Mouse (Mus musculus): ENCODE results near the gene Krt81. TPM values are rescaled to one million over a fixed set of nuclear protein-coding genes. Genes with fewer than 3 reads are reported as not detected.
A peak's percentile ranks its signal among the peaks of the same experiment; 100 is the strongest.

Krt81 gene
- not detected in 2 replicates for polyA plus RNA-seq (2012; ENCODE audit: insufficient read depth, insufficient read length, low replicate concordance, missing spikeins)

- TF ChIP-seq POLR2A (IDR thresholded peaks at IDR 0.05; ENCODE audit: insufficient read depth, low read depth, low read length), result no peak
- TF ChIP-seq CTCF (IDR thresholded peaks at IDR 0.05; ENCODE audit: insufficient read depth, low read depth, low read length), result no peak
- no peak within 1 kb of the TSS for H3K27ac ChIP-seq (ENCODE audit: insufficient read depth, low read depth, low read length)
- peaks cover 2% of the 10 kb centered on the region; the same call in 1 of the 2 replicates for H3K4me1 ChIP-seq (ENCODE audit: control insufficient read depth, insufficient read depth, low read length)
- 93% methylated on average over 13 of the region's 13 CpGs for WGBS
- no peak within 1 kb of the TSS for H3K4me3 ChIP-seq (ENCODE audit: insufficient read depth, low read depth, low read length)
These were observed at the start of gene Krt81 for GRCm38 (mm10) chr15:101463651-101464050. Gene Krt81 (minus strand): TSS chr15:101463751.

DNA sequence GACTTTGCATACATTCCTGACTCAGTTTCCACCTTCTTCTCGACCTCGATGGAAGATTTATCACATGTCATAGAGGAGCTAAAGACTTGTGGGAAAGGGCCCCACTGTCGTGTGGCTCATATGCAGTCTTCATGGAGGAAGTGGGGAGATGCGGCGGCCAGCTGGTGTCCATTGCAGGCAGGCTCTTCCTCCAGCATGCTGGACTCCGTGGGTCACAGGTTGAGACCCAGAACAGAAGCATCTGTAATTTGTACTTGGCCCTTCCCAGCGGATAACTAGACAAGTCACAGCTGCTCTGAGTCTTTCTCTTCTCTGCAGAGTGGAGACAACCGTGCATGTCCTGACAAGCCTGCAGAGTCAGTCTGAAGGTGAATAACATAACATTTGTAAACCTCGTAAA, 44.7 kb upstream of the Krt81 start:
- Histone ChIP-seq H3K4me3 (ENCODE audit: insufficient read depth, low read depth, low read length) (no peak overlapping the region), H3K27ac (ENCODE audit: insufficient read depth, low read depth, low read length) (no peak overlapping the region), H3K4me1 (ENCODE audit: control insufficient read depth, insufficient read depth, low read length) (no peaks in the 10 kb centered on the region)
- WGBS, result 75% methylated on average over 9 of the region's 9 CpGs
- TF ChIP-seq POLR2A (IDR thresholded peaks at IDR 0.05; ENCODE audit: insufficient read depth, low read depth, low read length) (no peak), CTCF (IDR thresholded peaks at IDR 0.05; ENCODE audit: insufficient read depth, low read depth, low read length) (no peak)

GRCm38 (mm10) chr15:101506896-101507758, 43.6 kb upstream of the Krt81 start:
- no peaks in the 10 kb centered on the region for H3K4me1 ChIP-seq (ENCODE audit: control insufficient read depth, insufficient read depth, low read length)
- WGBS, result 80% methylated on average over 14 of the region's 14 CpGs
- no peak overlapping the region for H3K27ac ChIP-seq (ENCODE audit: insufficient read depth, low read depth, low read length)
- no peak overlapping the region for H3K4me3 ChIP-seq (ENCODE audit: insufficient read depth, low read depth, low read length)
- TF ChIP-seq POLR2A (IDR thresholded peaks at IDR 0.05; ENCODE audit: insufficient read depth, low read depth, low read length) (no peak), CTCF (IDR thresholded peaks at IDR 0.05; ENCODE audit: insufficient read depth, low read depth, low read length) (no peak)

- no peak for TF ChIP-seq POLR2A (IDR thresholded peaks at IDR 0.05; ENCODE audit: insufficient read depth, low read depth, low read length)
- TF ChIP-seq CTCF (IDR thresholded peaks at IDR 0.05; ENCODE audit: insufficient read depth, low read depth, low read length), result peak; percentile 30; the same call in 1 of the 2 replicates
- 87% methylated on average over 2 of the region's 2 CpGs for WGBS
- peaks cover 4% of the 10 kb centered on the region; the same call in 1 of the 2 replicates for H3K4me1 ChIP-seq (ENCODE audit: control insufficient read depth, insufficient read depth, low read length)
- H3K27ac ChIP-seq (ENCODE audit: insufficient read depth, low read depth, low read length), result no peak overlapping the region
- H3K4me3 ChIP-seq (ENCODE audit: insufficient read depth, low read depth, low read length), result no peak overlapping the region
These were observed 33.6 kb upstream of the Krt81 start for GRCm38 (mm10) chr15:101497181-101497580.

- H3K4me1 ChIP-seq (ENCODE audit: control insufficient read depth, insufficient read depth, low read length), result peaks cover 7% of the 10 kb centered on the region; the same call in 1 of the 2 replicates
- no peak overlapping the region for H3K27ac ChIP-seq (ENCODE audit: insufficient read depth, low read depth, low read length)
- TF ChIP-seq POLR2A (IDR thresholded peaks at IDR 0.05; ENCODE audit: insufficient read depth, low read depth, low read length) (no peak), CTCF (IDR thresholded peaks at IDR 0.05; ENCODE audit: insufficient read depth, low read depth, low read length) (no peak)
- 85% methylated on average over 8 of the region's 8 CpGs for WGBS
- H3K4me3 ChIP-seq (ENCODE audit: insufficient read depth, low read depth, low read length), result no peak overlapping the region
These were observed 31.7 kb upstream of the Krt81 start for GRCm38 (mm10) chr15:101495266-101495665.

DNA sequence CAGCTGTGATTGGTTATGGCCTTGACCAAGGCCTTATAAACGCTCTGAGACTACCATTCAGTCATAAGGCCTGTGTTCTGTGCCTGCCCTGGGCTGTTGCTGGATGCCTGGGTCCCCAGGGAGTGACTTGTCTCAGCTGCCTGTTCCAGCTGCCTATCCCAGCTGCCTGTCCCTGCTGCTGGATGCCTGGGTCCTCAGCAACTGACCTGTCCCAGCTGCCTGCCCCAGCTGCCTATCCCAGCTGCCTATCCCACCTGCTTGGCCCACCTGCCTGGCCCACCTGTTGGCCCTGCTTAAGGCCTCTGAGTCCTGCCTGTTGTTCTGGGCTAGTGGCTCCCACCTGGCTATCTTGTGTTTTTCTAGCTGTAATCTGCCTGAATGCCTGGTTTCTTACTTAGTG, 30.7 kb upstream of the Krt81 start:
- WGBS, result 76% methylated on average over 1 of the region's 1 CpGs
- Histone ChIP-seq H3K4me3 (ENCODE audit: insufficient read depth, low read depth, low read length) (no peak overlapping the region), H3K27ac (ENCODE audit: insufficient read depth, low read depth, low read length) (no peak overlapping the region), H3K4me1 (ENCODE audit: control insufficient read depth, insufficient read depth, low read length) (peaks cover 7% of the 10 kb centered on the region; the same call in 1 of the 2 replicates)
- TF ChIP-seq POLR2A (IDR thresholded peaks at IDR 0.05; ENCODE audit: insufficient read depth, low read depth, low read length), result no peak
- TF ChIP-seq CTCF (IDR thresholded peaks at IDR 0.05; ENCODE audit: insufficient read depth, low read depth, low read length), result no peak

GRCm38 (mm10) chr15:101493713-101494112, 30.2 kb upstream of the Krt81 start:
- TF ChIP-seq POLR2A (IDR thresholded peaks at IDR 0.05; ENCODE audit: insufficient read depth, low read depth, low read length), result no peak
- TF ChIP-seq CTCF (IDR thresholded peaks at IDR 0.05; ENCODE audit: insufficient read depth, low read depth, low read length), result no peak
- WGBS, result 93% methylated on average over 6 of the region's 6 CpGs
- no peak overlapping the region for H3K4me3 ChIP-seq (ENCODE audit: insufficient read depth, low read depth, low read length)
- H3K27ac ChIP-seq (ENCODE audit: insufficient read depth, low read depth, low read length), result no peak overlapping the region
- H3K4me1 ChIP-seq (ENCODE audit: control insufficient read depth, insufficient read depth, low read length), result peaks cover 7% of the 10 kb centered on the region; the same call in 1 of the 2 replicates

DNA sequence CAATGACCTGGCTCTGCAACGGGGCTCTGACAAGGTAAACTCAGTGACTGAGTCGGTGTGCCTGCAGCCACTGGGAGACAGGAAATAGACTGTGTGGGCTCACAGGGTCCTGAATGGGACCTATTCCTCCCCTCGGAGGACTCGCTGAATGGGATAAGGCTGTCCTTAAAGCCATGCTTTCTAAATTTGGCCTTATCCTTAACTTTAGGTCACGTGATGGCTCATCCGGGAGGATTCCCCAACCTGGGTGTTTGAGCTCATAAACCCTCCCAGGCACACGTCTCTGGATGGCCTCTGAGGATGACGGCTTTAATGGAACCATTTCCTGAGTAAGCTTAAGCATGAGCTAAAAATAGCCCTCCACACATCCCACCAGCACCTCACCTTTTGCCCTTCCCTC, 29.2 kb upstream of the Krt81 start:
- 77% methylated on average over 8 of the region's 8 CpGs for WGBS
- Histone ChIP-seq H3K27ac (ENCODE audit: insufficient read depth, low read depth, low read length) (no peak overlapping the region), H3K4me3 (ENCODE audit: insufficient read depth, low read depth, low read length) (no peak overlapping the region), H3K4me1 (ENCODE audit: control insufficient read depth, insufficient read depth, low read length) (peaks cover 7% of the 10 kb centered on the region; the same call in 1 of the 2 replicates)
- no peak for TF ChIP-seq POLR2A (IDR thresholded peaks at IDR 0.05; ENCODE audit: insufficient read depth, low read depth, low read length)
- TF ChIP-seq CTCF (IDR thresholded peaks at IDR 0.05; ENCODE audit: insufficient read depth, low read depth, low read length), result no peak

DNA sequence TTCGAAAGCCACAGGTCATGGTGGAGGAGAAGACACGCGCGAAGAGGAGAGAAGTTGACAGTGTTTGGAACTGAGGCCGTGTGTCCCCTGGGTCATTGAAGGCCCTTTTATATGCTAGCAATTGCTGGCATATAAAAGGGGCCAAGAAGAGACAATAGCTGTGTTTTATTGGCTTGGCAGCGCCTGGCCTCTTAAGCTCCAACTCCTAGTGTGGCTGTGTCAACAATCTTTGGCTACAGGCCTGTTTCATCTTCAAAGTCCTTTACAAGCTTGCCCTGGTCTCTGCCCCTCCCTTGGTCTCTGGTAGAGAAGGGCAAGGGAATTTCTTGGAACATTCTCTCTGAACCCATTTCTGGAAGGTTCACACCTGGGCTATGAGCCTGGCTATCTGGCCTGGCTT, 27.9 kb upstream of the Krt81 start, which contains the start of gene Krt83:
Krt83 (minus strand) TSS at position 82 of the 400 bp plus-strand sequence.
- no peak within 1 kb of the TSS for H3K4me3 ChIP-seq (ENCODE audit: insufficient read depth, low read depth, low read length)
- 0 out of 2 replicates have a peak, but pooled peaks cover 3% of the 10 kb centered on the region for H3K4me1 ChIP-seq (ENCODE audit: control insufficient read depth, insufficient read depth, low read length)
- H3K27ac ChIP-seq (ENCODE audit: insufficient read depth, low read depth, low read length), result no peak within 1 kb of the TSS
- 65% methylated on average over 6 of the region's 6 CpGs for WGBS
- no peak for TF ChIP-seq CTCF (IDR thresholded peaks at IDR 0.05; ENCODE audit: insufficient read depth, low read depth, low read length)
- no peak for TF ChIP-seq POLR2A (IDR thresholded peaks at IDR 0.05; ENCODE audit: insufficient read depth, low read depth, low read length)
